Mouse (Mus musculus) midbrain, postnatal 0 days (tissue): ENCODE measurements at regions not wholly inside any gene's neighbourhood (a gene's known extent, or its start where the extent isn't known, plus 50 kb on each side); places are given as distances from the start of the nearest gene placed in this dataset.

Experiments
- ATAC-seq: fragments of 200-750 bp; cut with Nextera tagmentation; 2 replicates; pipeline ENCODE4 v1.8.0; 2017; ENCODE audit warnings: moderate number of reproducible peaks, mild to moderate bottlenecking, moderate TSS enrichment, moderate library complexity; ENCODE audit not compliant: low FRiP score
- DNase-seq: peaks from one replicate; pipeline ENCODE4 v3.0.0-alpha.2; 2015; ENCODE audit warnings: low spot score
- H3K27ac ChIP-seq: fragments of 300-500 bp; sonication (generic); 2 replicates; pipeline ENCODE4 v1.5.1; 2014; ENCODE audit warnings: low read depth, mild to moderate bottlenecking, low read length, mixed read lengths
- H3K27me3 ChIP-seq: fragments of 300-500 bp; sonication (generic); 2 replicates; pipeline ENCODE4 v1.6.1; 2014; ENCODE audit warnings: low read length, control low read depth, mixed read lengths; ENCODE audit not compliant: insufficient read depth
- H3K36me3 ChIP-seq: fragments of 300-500 bp; sonication (generic); 2 replicates; pipeline ENCODE4 v1.6.1; 2014; ENCODE audit warnings: low read length, control low read depth, mixed read lengths; ENCODE audit not compliant: insufficient read depth
- H3K4me1 ChIP-seq: fragments of 300-500 bp; sonication (generic); 2 replicates; pipeline ENCODE4 v1.6.1; 2014; ENCODE audit warnings: mild to moderate bottlenecking, control low read depth, antibody characterized with exemption, low read length, mixed read lengths; ENCODE audit not compliant: insufficient read depth
- H3K4me2 ChIP-seq: fragments of 300-500 bp; sonication (generic); 2 replicates; pipeline ENCODE4 v1.6.1; 2014; ENCODE audit warnings: low read depth, mild to moderate bottlenecking, low read length, mixed read lengths; ENCODE audit not compliant: poor library complexity, severe bottlenecking
- H3K4me3 ChIP-seq: fragments of 300-500 bp; sonication (generic); 2 replicates; pipeline ENCODE4 v1.5.1; 2014; ENCODE audit warnings: low read depth, mild to moderate bottlenecking, low read length, moderate library complexity
- H3K9ac ChIP-seq: fragments of 300-500 bp; sonication (generic); replicated peaks from 2 replicates; pipeline ENCODE4 v1.6.1; 2014; ENCODE audit warnings: mild to moderate bottlenecking, low read length, moderate library complexity, mixed read lengths; ENCODE audit not compliant: poor library complexity, severe bottlenecking
- H3K9me3 ChIP-seq: fragments of 300-500 bp; sonication (generic); 2 replicates; pipeline ENCODE4 v1.6.1; 2016; ENCODE audit warnings: low read length, control low read depth
- CTCF ChIP-seq: IDR thresholded peaks from 2 replicates; pipeline ENCODE4 v1.5.1; 2016; ENCODE audit warnings: antibody characterized with exemption, mild to moderate bottlenecking
- WGBS: fragments of 180-500 bp; shearing (Covaris S2); extraction: QIAGEN DNeasy Blood & Tissue Kit; methylation state at CpG from one replicate; pipeline ENCODE4 v1.1.7; 2014; 5-methylcytosine and 5-hydroxymethylcytosine counted together

- Histone ChIP-seq H3K4me3 (no peak overlapping the region), H3K36me3 (no peaks in the 10 kb centered on the region), H3K9ac (no peak overlapping the region), H3K9me3 (0 out of 2 replicates have a peak, but pooled peaks cover 4% of the 10 kb centered on the region), H3K4me2 (no peak overlapping the region), H3K4me1 (no peaks in the 10 kb centered on the region), H3K27ac (no peak overlapping the region), H3K27me3 (no peaks in the 10 kb centered on the region)
- no peak for DNase-seq
- no peak for TF ChIP-seq CTCF
- no peak for ATAC-seq
- 78% methylated on average over 2 of the region's 2 CpGs for WGBS
Measured at GRCm38 (mm10) chr2:39299798-39300382, 73.6 kb upstream of the Ppp6c start.

DNA sequence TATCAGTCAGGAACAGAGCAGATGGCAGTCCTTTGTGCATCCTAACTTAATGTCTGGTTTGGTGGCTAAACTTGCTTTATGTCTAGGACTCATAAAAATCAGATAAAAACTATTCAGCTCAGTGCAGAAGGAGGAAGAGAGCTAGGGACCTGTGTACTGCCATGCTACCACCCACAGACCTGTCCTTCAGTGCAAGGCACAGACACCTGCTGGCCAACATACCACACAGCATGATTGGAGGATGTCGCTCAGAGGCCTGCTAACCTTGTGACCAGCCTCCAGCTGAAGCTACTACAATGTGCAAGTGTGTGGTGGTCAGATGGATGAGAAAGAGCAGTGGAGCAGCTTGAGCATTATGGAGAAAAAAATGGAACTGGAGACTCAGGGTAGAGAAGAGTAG, 73.0 kb upstream of the Ppp6c start:
- Histone ChIP-seq H3K36me3 (no peaks in the 10 kb centered on the region), H3K27ac (no peak overlapping the region), H3K9ac (no peak overlapping the region), H3K4me1 (no peaks in the 10 kb centered on the region), H3K27me3 (no peaks in the 10 kb centered on the region), H3K4me3 (no peak overlapping the region), H3K9me3 (0 out of 2 replicates have a peak, but pooled peaks cover 4% of the 10 kb centered on the region), H3K4me2 (no peak overlapping the region)
- WGBS, result 72% methylated on average over 1 of the region's 1 CpGs
- DNase-seq (no peak), ATAC-seq (no peak)
- no peak for TF ChIP-seq CTCF

GRCm38 (mm10) chr2:39295435-39295834, 69.2 kb upstream of the Ppp6c start:
- DNase-seq (no peak), ATAC-seq (no peak)
- Histone ChIP-seq H3K27ac (no peak overlapping the region), H3K4me2 (no peak overlapping the region), H3K9ac (no peak overlapping the region), H3K4me1 (no peaks in the 10 kb centered on the region), H3K36me3 (no peaks in the 10 kb centered on the region), H3K27me3 (no peaks in the 10 kb centered on the region), H3K9me3 (no peaks in the 10 kb centered on the region), H3K4me3 (no peak overlapping the region)
- WGBS, result 97% methylated on average over 1 of the region's 1 CpGs
- TF ChIP-seq CTCF, result no peak

GRCm38 (mm10) chr2:39278218-39278617, 52.0 kb upstream of the Ppp6c start:
- DNase-seq (peak; percentile 40), ATAC-seq (no peak)
- TF ChIP-seq CTCF, result peak; percentile 68
- no peaks in the 10 kb centered on the region for H3K4me1 ChIP-seq
- no peaks in the 10 kb centered on the region for H3K9me3 ChIP-seq
- no peaks in the 10 kb centered on the region for H3K36me3 ChIP-seq
- no peak overlapping the region for H3K4me2 ChIP-seq
- H3K9ac ChIP-seq, result no peak overlapping the region
- H3K27ac ChIP-seq, result no peak overlapping the region
- no peak overlapping the region for H3K4me3 ChIP-seq
- H3K27me3 ChIP-seq, result no peaks in the 10 kb centered on the region
- WGBS, result 53% methylated on average over 1 of the region's 1 CpGs
